Mouse (Mus musculus) forebrain, embryonic 16.5 days (tissue): Measurements from ENCODE around the gene Frmd8. TPM values are rescaled to one million over a fixed set of nuclear protein-coding genes. Genes with fewer than 3 reads are reported as not detected.

ENCODE experiments used
- ATAC-seq: fragments of 200-750 bp; cut with Nextera tagmentation; 2 replicates; pipeline ENCODE4 v1.8.0; 2017; ENCODE audit warnings: mild to moderate bottlenecking, moderate library complexity
- H3K27ac ChIP-seq: fragments of 300-500 bp; sonication (generic); 2 replicates; pipeline ENCODE4 v1.5.1; 2014; ENCODE audit warnings: low read length, control low read depth
- H3K27me3 ChIP-seq: fragments of 300-500 bp; sonication (generic); replicated peaks from 2 replicates; pipeline ENCODE4 v1.6.1; 2014; ENCODE audit warnings: low read length; ENCODE audit not compliant: control insufficient read depth, insufficient read depth
- H3K36me3 ChIP-seq: fragments of 300-500 bp; sonication (generic); 2 replicates; pipeline ENCODE4 v1.6.1; 2014; ENCODE audit not compliant: control insufficient read depth, insufficient read depth
- H3K4me1 ChIP-seq: fragments of 300-500 bp; sonication (generic); replicated peaks from 2 replicates; pipeline ENCODE4 v1.6.1; 2014; ENCODE audit warnings: low read length; ENCODE audit not compliant: control insufficient read depth, insufficient read depth
- H3K4me2 ChIP-seq: fragments of 300-500 bp; sonication (generic); 2 replicates; pipeline ENCODE4 v1.6.1; 2014; ENCODE audit warnings: mild to moderate bottlenecking, low read length, control low read depth
- H3K4me3 ChIP-seq: fragments of 300-500 bp; sonication (generic); replicated peaks from 2 replicates; pipeline ENCODE4 v1.5.1; 2014; ENCODE audit warnings: mild to moderate bottlenecking, low read length, control low read depth
- H3K9ac ChIP-seq: fragments of 300-500 bp; sonication (generic); replicated peaks from 2 replicates; pipeline ENCODE4 v1.6.1; 2014; ENCODE audit warnings: low read depth, low read length, control low read depth
- H3K9me3 ChIP-seq: fragments of 300-500 bp; sonication (generic); 2 replicates; pipeline ENCODE4 v1.6.1; 2016; ENCODE audit warnings: low read length; ENCODE audit not compliant: control insufficient read depth
- WGBS: fragments of 180-500 bp; shearing (Covaris S2); extraction: QIAGEN DNeasy Blood & Tissue Kit; methylation state at CpG from one replicate; pipeline ENCODE4 v1.1.7; 2014; 5-methylcytosine and 5-hydroxymethylcytosine counted together
- polyA plus RNA-seq: library from polyadenylated mRNA; unstranded; fragments of >200 nt; fragmentation: Nextera tagmentation; extraction: Ambion mirVana; gene quantifications from 2 replicates; pipeline ENCODE4 v1.2.1, GENCODE M21; 2015

Gene Frmd8
- polyA plus RNA-seq: 20.9 and 21.5 TPM in 2 replicates

- peak; percentile 95 for ATAC-seq
These were observed at the start of gene Frmd8 for GRCm38 (mm10) chr19:5874969-5875480. Frmd8 (minus strand) TSS chr19:5875274.

GRCm38 (mm10) chr19:5924713-5925093, 49.6 kb upstream of the Frmd8 start, which contains the start of gene Cdc42ep2:
Cdc42ep2 (minus strand) TSS chr19:5924816.
- Histone ChIP-seq H3K4me3 (peak within 1 kb of the TSS; percentile 68), H3K4me1 (peaks cover 23% of the 10 kb centered on the region), H3K27me3 (0 out of 2 replicates have a peak, but pooled peaks cover 2% of the 10 kb centered on the region), H3K4me2 (peak within 1 kb of the TSS; percentile 74), H3K27ac (peak within 1 kb of the TSS; percentile 60), H3K36me3 (no peaks in the 10 kb centered on the region), H3K9ac (peak within 1 kb of the TSS; percentile 66), H3K9me3 (no peaks in the 10 kb centered on the region)
- WGBS: 0% methylated on average over 18 of the region's 18 CpGs
- peak; percentile 96 for ATAC-seq

More at GRCm38 (mm10) chr19:5874969-5875480, at the start of gene Frmd8:
- H3K4me3 ChIP-seq: peak within 1 kb of the TSS; percentile 78
- H3K9me3 ChIP-seq: no peaks in the 10 kb centered on the region
- H3K9ac ChIP-seq: peak within 1 kb of the TSS; percentile 90
- peak within 1 kb of the TSS; percentile 60 for H3K27ac ChIP-seq
- no peaks in the 10 kb centered on the region for H3K27me3 ChIP-seq
- WGBS: under 1% methylated on average over 37 of the region's 37 CpGs
- 0 out of 2 replicates have a peak, but pooled peaks cover 3% of the 10 kb centered on the region for H3K36me3 ChIP-seq
- peak within 1 kb of the TSS; percentile 95 for H3K4me2 ChIP-seq
- peaks cover 20% of the 10 kb centered on the region for H3K4me1 ChIP-seq

- under 1% methylated on average over 38 of the region's 38 CpGs for WGBS
- Histone ChIP-seq H3K9ac (peak overlapping the region; percentile 66), H3K27me3 (0 out of 2 replicates have a peak, but pooled peaks cover 2% of the 10 kb centered on the region), H3K4me2 (peak overlapping the region; percentile 74), H3K9me3 (no peaks in the 10 kb centered on the region), H3K36me3 (no peaks in the 10 kb centered on the region), H3K4me1 (peaks cover 22% of the 10 kb centered on the region; the same call in 1 of the 2 replicates), H3K27ac (peak overlapping the region; percentile 60), H3K4me3 (peak overlapping the region; percentile 68)
- peak; percentile 89 for ATAC-seq
These were observed 49.1 kb upstream of the Frmd8 start for GRCm38 (mm10) chr19:5923990-5924712.

- Histone ChIP-seq H3K27me3 (0 out of 2 replicates have a peak, but pooled peaks cover 2% of the 10 kb centered on the region), H3K27ac (no peak overlapping the region), H3K9ac (no peak overlapping the region), H3K4me2 (no peak overlapping the region), H3K36me3 (no peaks in the 10 kb centered on the region), H3K4me3 (no peak overlapping the region), H3K4me1 (peaks cover 22% of the 10 kb centered on the region; the same call in 1 of the 2 replicates), H3K9me3 (no peaks in the 10 kb centered on the region)
- WGBS: 95% methylated on average over 3 of the region's 3 CpGs
- ATAC-seq: no peak
These were observed 47.9 kb upstream of the Frmd8 start for GRCm38 (mm10) chr19:5922963-5923362.

- no peak for ATAC-seq
- Histone ChIP-seq H3K36me3 (peaks cover 3% of the 10 kb centered on the region; the same call in 1 of the 2 replicates), H3K4me1 (peaks cover 22% of the 10 kb centered on the region; the same call in 1 of the 2 replicates), H3K9me3 (no peaks in the 10 kb centered on the region), H3K27ac (no peak overlapping the region), H3K4me3 (no peak overlapping the region), H3K9ac (no peak overlapping the region), H3K27me3 (0 out of 2 replicates have a peak, but pooled peaks cover 2% of the 10 kb centered on the region), H3K4me2 (no peak overlapping the region)
- 84% methylated on average over 15 of the region's 15 CpGs for WGBS
These were observed 47.3 kb upstream of the Frmd8 start for GRCm38 (mm10) chr19:5922119-5922942.

GRCm38 (mm10) chr19:5921715-5922114, 46.6 kb upstream of the Frmd8 start:
- 15% methylated on average over 9 of the region's 9 CpGs for WGBS
- no peak for ATAC-seq
- 0 out of 2 replicates have a peak overlapping the region, but pooled peaks have one; percentile 16 for H3K4me2 ChIP-seq
- 0 out of 2 replicates have a peak, but pooled peaks cover 2% of the 10 kb centered on the region for H3K27me3 ChIP-seq
- peaks cover 3% of the 10 kb centered on the region; the same call in 1 of the 2 replicates for H3K36me3 ChIP-seq
- H3K27ac ChIP-seq: no peak overlapping the region
- H3K9ac ChIP-seq: peak overlapping the region; percentile 27; the same call in 1 of the 2 replicates
- H3K9me3 ChIP-seq: no peaks in the 10 kb centered on the region
- H3K4me3 ChIP-seq: no peak overlapping the region
- H3K4me1 ChIP-seq: peaks cover 20% of the 10 kb centered on the region; the same call in 1 of the 2 replicates

- peak within 1 kb of the TSS; percentile 71 for H3K9ac ChIP-seq
- ATAC-seq: 0 out of 2 replicates have a peak, but pooled peaks have one; percentile 7
- H3K9me3 ChIP-seq: no peaks in the 10 kb centered on the region
- peaks cover 3% of the 10 kb centered on the region; the same call in 1 of the 2 replicates for H3K36me3 ChIP-seq
- peaks cover 28% of the 10 kb centered on the region for H3K4me1 ChIP-seq
- H3K4me3 ChIP-seq: peak within 1 kb of the TSS; percentile 62
- H3K27ac ChIP-seq: peak within 1 kb of the TSS; percentile 55
- 24% methylated on average over 13 of the region's 13 CpGs for WGBS
- peak within 1 kb of the TSS; percentile 81 for H3K4me2 ChIP-seq
- H3K27me3 ChIP-seq: no peaks in the 10 kb centered on the region
These were observed 38.1 kb upstream of the Frmd8 start, which contains the start of gene Dpf2 for GRCm38 (mm10) chr19:5913007-5913719. Dpf2 (minus strand) TSS chr19:5913010.
